ENCODE assay signal across 9 mouse cellular contexts in genomic region chr9:60848730-60849129, GRCm38 (mm10). TPM values are rescaled to one million over a fixed set of nuclear protein-coding genes. Genes with fewer than 3 reads are reported as not detected.
DNase-seq lines count a peak whose midpoint lies in the region; ATAC-seq and TF ChIP-seq lines count a peak whose summit lies in the region.
"Had no signal": no experiment of that assay in that cellular context is flagged by ENCODE, and none has a peak within 500 bp of the region (broad histone marks: within the 10 kb centered on the region; RNA-seq: fewer than 3 reads in every experiment).

No protein-coding gene starts in this region.

- ATAC-seq in hindbrain, embryonic 11.5 days (ENCODE audit: low FRiP score), result no peak
- ATAC-seq in hindbrain, postnatal 0 days, result no peak
- no peak for ATAC-seq in hindbrain, embryonic 15.5 days (ENCODE audit: low FRiP score, low read depth)
- peak; percentile 84 for ATAC-seq in lung, postnatal 0 days
- ATAC-seq in granulocyte monocyte progenitor cell, adult 5-6 weeks (replicated peaks; ENCODE audit: poor library complexity, severe bottlenecking), result no peak
- no peak for ATAC-seq in forebrain, embryonic 11.5 days (replicated peaks; ENCODE audit: low FRiP score)

- TF ChIP-seq EP300 in lung, postnatal 0 days (IDR thresholded peaks at IDR 0.05), result peak; percentile 75

- DNase-seq in hindbrain, embryonic 11.5 days (ENCODE audit: low spot score), result peak; percentile 33
- no peak for DNase-seq in hindbrain, postnatal 0 days (ENCODE audit: low spot score)
- DNase-seq in embryonic facial prominence, embryonic 10.5 days (ENCODE audit: low spot score), result no peak
- DNase-seq in lung, postnatal 0 days (ENCODE audit: low spot score), result peak; percentile 81
- DNase-seq in layer of hippocampus, adult 18-20 months (ENCODE audit: low spot score in 2 of 2), result no peak
- no peak for DNase-seq in forebrain, embryonic 11.5 days (ENCODE audit: low spot score)
- DNase-seq: right cerebral cortex, postnatal 4 days had no signal

- no peaks in the 10 kb centered on the region for H3K36me3 ChIP-seq in hindbrain, embryonic 11.5 days (ENCODE audit: control insufficient read depth, insufficient read depth, low read length)
- no peaks in the 10 kb centered on the region for H3K36me3 ChIP-seq in hindbrain, postnatal 0 days (ENCODE audit: insufficient read depth, low read length)
- H3K36me3 ChIP-seq in embryonic facial prominence, embryonic 10.5 days (replicated peaks), result peaks cover 14% of the 10 kb centered on the region
- H3K36me3 ChIP-seq in hindbrain, embryonic 15.5 days, result no peaks in the 10 kb centered on the region
- H3K36me3 ChIP-seq in lung, postnatal 0 days (ENCODE audit: insufficient read depth, low read length), result no peaks in the 10 kb centered on the region
- H3K36me3 ChIP-seq in forebrain, embryonic 11.5 days (ENCODE audit: control insufficient read depth, insufficient read depth, low read length), result no peaks in the 10 kb centered on the region

- H3K4me1 ChIP-seq in hindbrain, embryonic 11.5 days (replicated peaks; ENCODE audit: control insufficient read depth, insufficient read depth, low read length), result no peaks in the 10 kb centered on the region
- H3K4me1 ChIP-seq in hindbrain, postnatal 0 days (ENCODE audit: insufficient read depth, low read length), result no peaks in the 10 kb centered on the region
- peaks cover 14% of the 10 kb centered on the region for H3K4me1 ChIP-seq in embryonic facial prominence, embryonic 10.5 days
- 0 out of 2 replicates have a peak, but pooled peaks cover 6% of the 10 kb centered on the region for H3K4me1 ChIP-seq in hindbrain, embryonic 15.5 days (replicated peaks)
- peaks cover 13% of the 10 kb centered on the region; the same call in 1 of the 2 replicates for H3K4me1 ChIP-seq in lung, postnatal 0 days (ENCODE audit: insufficient read depth, low read depth, low read length)
- no peaks in the 10 kb centered on the region for H3K4me1 ChIP-seq in forebrain, embryonic 11.5 days (replicated peaks; ENCODE audit: control insufficient read depth, insufficient read depth, low read length)

- no peak for TF ChIP-seq CTCF in hindbrain, postnatal 0 days (IDR thresholded peaks at IDR 0.05; ENCODE audit: low read depth)
- no peak for TF ChIP-seq CTCF in lung, postnatal 0 days (IDR thresholded peaks at IDR 0.05)

- H3K4me3 ChIP-seq in hindbrain, embryonic 11.5 days (ENCODE audit: low read depth, low read length), result no peak overlapping the region
- H3K4me3 ChIP-seq in hindbrain, postnatal 0 days (ENCODE audit: low read length), result no peak overlapping the region
- no peak overlapping the region for H3K4me3 ChIP-seq in embryonic facial prominence, embryonic 10.5 days
- no peak overlapping the region for H3K4me3 ChIP-seq in hindbrain, embryonic 15.5 days
- H3K4me3 ChIP-seq in lung, postnatal 0 days (ENCODE audit: low read depth, low read length), result no peak overlapping the region
- no peak overlapping the region for H3K4me3 ChIP-seq in forebrain, embryonic 11.5 days (ENCODE audit: low read depth, low read length)

- 34% methylated on average over 9 of the region's 9 CpGs for WGBS in hindbrain, embryonic 11.5 days
- WGBS in hindbrain, postnatal 0 days, result 31% methylated on average over 9 of the region's 9 CpGs
- WGBS in embryonic facial prominence, embryonic 10.5 days, result 45% methylated on average over 9 of the region's 9 CpGs
- 20% methylated on average over 9 of the region's 9 CpGs for WGBS in hindbrain, embryonic 15.5 days
- WGBS in lung, postnatal 0 days, result 13% methylated on average over 9 of the region's 9 CpGs
- 23% methylated on average over 9 of the region's 9 CpGs for WGBS in forebrain, embryonic 11.5 days

- no peak overlapping the region for H3K4me2 ChIP-seq in hindbrain, embryonic 11.5 days (replicated peaks; ENCODE audit: low read depth, low read length)
- no peak overlapping the region for H3K4me2 ChIP-seq in hindbrain, postnatal 0 days (ENCODE audit: low read depth, low read length)
- H3K4me2 ChIP-seq in hindbrain, embryonic 15.5 days, result no peak overlapping the region
- H3K4me2 ChIP-seq in lung, postnatal 0 days (replicated peaks; ENCODE audit: low read depth, low read length), result 0 out of 2 replicates have a peak overlapping the region, but pooled peaks have one; percentile 5
- H3K4me2 ChIP-seq in forebrain, embryonic 11.5 days (ENCODE audit: low read depth, low read length, severe bottlenecking), result no peak overlapping the region

- no peak overlapping the region for H3K27ac ChIP-seq in hindbrain, embryonic 11.5 days (ENCODE audit: low read depth, low read length)
- no peak overlapping the region for H3K27ac ChIP-seq in hindbrain, postnatal 0 days
- peak overlapping the region; percentile 44; the same call in 1 of the 2 replicates for H3K27ac ChIP-seq in embryonic facial prominence, embryonic 10.5 days (replicated peaks)
- peak overlapping the region; percentile 8; the same call in 1 of the 2 replicates for H3K27ac ChIP-seq in hindbrain, embryonic 15.5 days (replicated peaks)
- H3K27ac ChIP-seq in lung, postnatal 0 days (ENCODE audit: low read length), result peak overlapping the region; percentile 65; the same call in 1 of the 2 replicates
- H3K27ac ChIP-seq in forebrain, embryonic 11.5 days (ENCODE audit: low read depth, low read length), result no peak overlapping the region

- H3K9me3 ChIP-seq in hindbrain, embryonic 11.5 days (ENCODE audit: control insufficient read depth, low read length), result no peaks in the 10 kb centered on the region
- no peaks in the 10 kb centered on the region for H3K9me3 ChIP-seq in hindbrain, postnatal 0 days (ENCODE audit: low read length)
- H3K9me3 ChIP-seq in embryonic facial prominence, embryonic 10.5 days, result no peaks in the 10 kb centered on the region
- no peaks in the 10 kb centered on the region for H3K9me3 ChIP-seq in hindbrain, embryonic 15.5 days
- H3K9me3 ChIP-seq in lung, postnatal 0 days (ENCODE audit: low read length), result no peaks in the 10 kb centered on the region
- no peaks in the 10 kb centered on the region for H3K9me3 ChIP-seq in forebrain, embryonic 11.5 days (ENCODE audit: control insufficient read depth, low read length)

- H3K27me3 ChIP-seq in hindbrain, embryonic 11.5 days (ENCODE audit: control insufficient read depth, insufficient read depth, low read length), result no peaks in the 10 kb centered on the region
- H3K27me3 ChIP-seq in hindbrain, postnatal 0 days (ENCODE audit: insufficient read depth, low read length), result no peaks in the 10 kb centered on the region
- H3K27me3 ChIP-seq in embryonic facial prominence, embryonic 10.5 days (replicated peaks; ENCODE audit: low read depth, poor library complexity, severe bottlenecking), result no peaks in the 10 kb centered on the region
- no peaks in the 10 kb centered on the region for H3K27me3 ChIP-seq in hindbrain, embryonic 15.5 days
- H3K27me3 ChIP-seq in lung, postnatal 0 days (replicated peaks; ENCODE audit: insufficient read depth, low read length), result no peaks in the 10 kb centered on the region
- no peaks in the 10 kb centered on the region for H3K27me3 ChIP-seq in forebrain, embryonic 11.5 days (ENCODE audit: control insufficient read depth, insufficient read depth, low read length)

- H3K9ac ChIP-seq in hindbrain, embryonic 11.5 days (ENCODE audit: low read depth, low read length), result no peak overlapping the region
- H3K9ac ChIP-seq in hindbrain, postnatal 0 days (replicated peaks; ENCODE audit: low read length), result no peak overlapping the region
- no peak overlapping the region for H3K9ac ChIP-seq in hindbrain, embryonic 15.5 days
- no peak overlapping the region for H3K9ac ChIP-seq in lung, postnatal 0 days (replicated peaks; ENCODE audit: low read depth)
- H3K9ac ChIP-seq in forebrain, embryonic 11.5 days (ENCODE audit: low read length), result no peak overlapping the region

RNA-seq across cellular contexts. Expression of gene Uaca, which starts 54.4 kb away (rescaled TPM):
- polyA plus RNA-seq in hindbrain, embryonic 11.5 days (2014; fragmentation: Nextera tagmentation; extraction: Ambion mirVana), result 22.3 and 22.5 TPM in 2 replicates
- 5.8 and 7.4 TPM in 2 replicates for total RNA-seq in hindbrain, postnatal 0 days (2014; rRNA removed)
- 13.3 and 13.5 TPM in 2 replicates for polyA plus RNA-seq in hindbrain, postnatal 0 days (2015; fragmentation: Nextera tagmentation; extraction: Ambion mirVana)
- 30.0 and 31.0 TPM in 2 replicates for polyA plus RNA-seq in embryonic facial prominence, embryonic 10.5 days (2016; fragmentation: Nextera tagmentation; extraction: Ambion mirVana)
- 18.4 and 18.5 TPM in 2 replicates for polyA plus RNA-seq in hindbrain, embryonic 15.5 days (2015; fragmentation: Nextera tagmentation; extraction: Ambion mirVana)
- 23.5 and 25.9 TPM in 2 replicates for polyA plus RNA-seq in lung, postnatal 0 days (2015; fragmentation: Nextera tagmentation; extraction: Ambion mirVana)
- 0.79 and 1.2 TPM in 2 replicates for total RNA-seq in granulocyte monocyte progenitor cell, adult 5-6 weeks (2014; fragmentation: Nextera tagmentation)
- total RNA-seq in granulocyte monocyte progenitor cell, adult 5-6 weeks (2017), result 2.1 and 2.2 TPM in 2 replicates
- 1 to 10 TPM; 5.5 to 6.3 TPM for total RNA-seq in layer of hippocampus, adult 18-20 months (2021)
- polyA plus RNA-seq in forebrain, embryonic 11.5 days (2014; fragmentation: Nextera tagmentation; extraction: Ambion mirVana), result 25.2 and 25.6 TPM in 2 replicates

Comparison
In these comparisons a context has a peak if more than half of its experiments do, and no peak if none do; other contexts are left out.
1. DNase-seq: peak in hindbrain, embryonic 11.5 days (single experiment) and lung, postnatal 0 days (single experiment); none in hindbrain, postnatal 0 days (single experiment), embryonic facial prominence, embryonic 10.5 days (single experiment), layer of hippocampus, adult 18-20 months (0 of 2) and forebrain, embryonic 11.5 days (single experiment).
2. H3K27ac ChIP-seq: peak in embryonic facial prominence, embryonic 10.5 days (single experiment), hindbrain, embryonic 15.5 days (single experiment) and lung, postnatal 0 days (single experiment); none in hindbrain, embryonic 11.5 days (single experiment), hindbrain, postnatal 0 days (single experiment) and forebrain, embryonic 11.5 days (single experiment).